27 mouse cellular contexts compared by ENCODE assay signal in genomic region chr13:52465141-52465540, GRCm38 (mm10).
"Had no signal": no experiment of that assay in that cellular context is flagged by ENCODE, and none has a peak within 500 bp of the region (broad histone marks: within the 10 kb centered on the region; RNA-seq: fewer than 3 reads in every experiment).

No protein-coding gene starts in this region.

- H3K4me1 ChIP-seq: limb, embryonic 15.5 days; liver, embryonic 12.5 days had no signal

- H3K27me3 ChIP-seq: heart, embryonic 13.5 days; heart, embryonic 15.5 days; hindbrain, embryonic 12.5 days; kidney, embryonic 15.5 days; limb, embryonic 13.5 days; limb, embryonic 15.5 days; liver, embryonic 12.5 days had no signal

- DNase-seq: gastrocnemius, adult 2 months; gastrocnemius, postnatal 10 days; gastrocnemius, postnatal 25 days; heart, adult 2 months; heart, postnatal 4 days; kidney, adult 11 months; kidney, adult 2 months; kidney, adult 9 months; kidney, postnatal 14 days; kidney, postnatal 36 days; layer of hippocampus, adult 9-11 months; left cerebral cortex, postnatal 4 days had no signal

- H3K4me2 ChIP-seq: heart, embryonic 11.5 days; heart, embryonic 13.5 days; heart, embryonic 15.5 days; hindbrain, embryonic 12.5 days; hindbrain, embryonic 14.5 days; kidney, embryonic 15.5 days; limb, embryonic 13.5 days; limb, embryonic 15.5 days; liver, embryonic 12.5 days had no signal

- ATAC-seq: hindbrain, embryonic 16.5 days; intestine, embryonic 16.5 days; liver, embryonic 12.5 days had no signal

- H3K27ac ChIP-seq: gastrocnemius, adult 2 months; heart, adult 2 months; heart, embryonic 13.5 days; heart, embryonic 15.5 days; hindbrain, embryonic 10.5 days; hindbrain, embryonic 12.5 days; hindbrain, embryonic 14.5 days; kidney, embryonic 15.5 days; kidney, postnatal 0 days; left cerebral cortex, adult 2 months; limb, embryonic 13.5 days; limb, embryonic 15.5 days; liver, embryonic 12.5 days; liver, embryonic 14.5 days had no signal

- H3K9ac ChIP-seq: heart, embryonic 13.5 days; heart, embryonic 15.5 days; hindbrain, embryonic 12.5 days; hindbrain, embryonic 14.5 days; kidney, embryonic 15.5 days; limb, embryonic 13.5 days; limb, embryonic 15.5 days; liver, embryonic 12.5 days; liver, embryonic 14.5 days had no signal

- H3K4me3 ChIP-seq: gastrocnemius, adult 2 months; heart, adult 2 months; heart, embryonic 13.5 days; heart, embryonic 15.5 days; hindbrain, embryonic 10.5 days; hindbrain, embryonic 12.5 days; kidney, embryonic 15.5 days; left cerebral cortex, adult 2 months; limb, embryonic 13.5 days; limb, embryonic 15.5 days; liver, embryonic 12.5 days had no signal

- H3K36me3 ChIP-seq: heart, embryonic 13.5 days; heart, embryonic 15.5 days; hindbrain, embryonic 10.5 days; hindbrain, embryonic 12.5 days; kidney, embryonic 15.5 days; limb, embryonic 13.5 days; limb, embryonic 15.5 days; liver, embryonic 12.5 days had no signal

- H3K9me3 ChIP-seq: heart, embryonic 15.5 days; hindbrain, embryonic 10.5 days; hindbrain, embryonic 12.5 days; kidney, embryonic 15.5 days; limb, embryonic 13.5 days; limb, embryonic 15.5 days; liver, embryonic 12.5 days had no signal
